Mouse (Mus musculus): ENCODE data around the gene Tk1. TPM values are rescaled to one million over a fixed set of nuclear protein-coding genes. Genes with fewer than 3 reads are reported as not detected.
"Not testable (repeated sequence)": the region's sequence is repeated elsewhere in the genome, so short reads cannot be mapped to it uniquely, and the experiment has no call there.

The Tk1 gene
- total RNA-seq, 2 experiments from 2014 or later = 1.3 to 1.4 TPM

- intact Hi-C loops (cut with DNase I) = no loop called here
- DNase-seq (ENCODE audit: low spot score in 2 of 2) = no peak
Observed at GRCm38 (mm10) chr11:117827386-117827785, 1.5 kb upstream of the Tk1 start.

- intact Hi-C loops (cut with DNase I) = no loop called here
Observed at GRCm38 (mm10) chr11:117826916-117827315, 1.0 kb upstream of the Tk1 start.

GRCm38 (mm10) chr11:117826164-117826563 is 272 bp upstream of the Tk1 start:
- DNase-seq (ENCODE audit: low spot score in 2 of 2) = no peak
- intact Hi-C loops (cut with DNase I) = no loop called here

More at GRCm38 (mm10) chr11:117826916-117827315, 1.0 kb upstream of the Tk1 start:
- no peak for DNase-seq (ENCODE audit: low spot score in 2 of 2)

- DNase-seq (ENCODE audit: low spot score in 2 of 2) = peak; percentile 88
- intact Hi-C loops (cut with DNase I) = loop anchor here (2.0 to 5.0 kb wide), 5 partner anchors 34 to 457 kb away; no protein-coding TSS in a partner anchor
Observed at GRCm38 (mm10) chr11:117824060-117824969, 1.6 kb downstream of the Tk1 start.

GRCm38 (mm10) chr11:117823411-117823810 is 2.5 kb downstream of the Tk1 start:
- DNase-seq (ENCODE audit: low spot score in 2 of 2) = no peak
- intact Hi-C loops (cut with DNase I) = loop anchor here (5.0 kb wide), 4 partner anchors 71 to 456 kb away; no protein-coding TSS in a partner anchor

GRCm38 (mm10) chr11:117822728-117823241 is 3.1 kb downstream of the Tk1 start:
- intact Hi-C loops (cut with DNase I) = loop anchor here (5.0 kb wide), 4 partner anchors 70 to 455 kb away; no protein-coding TSS in a partner anchor
- no peak for DNase-seq (ENCODE audit: low spot score in 2 of 2)

GRCm38 (mm10) chr11:117821868-117822267 is 4.0 kb downstream of the Tk1 start:
- no peak for DNase-seq (ENCODE audit: low spot score in 2 of 2)
- intact Hi-C loops (cut with DNase I) = loop anchor here (5.0 kb wide), 4 partner anchors 70 to 455 kb away; no protein-coding TSS in a partner anchor

- intact Hi-C loops (cut with DNase I) = loop anchor here (5.0 kb wide), 4 partner anchors 68 to 453 kb away; no protein-coding TSS in a partner anchor
- DNase-seq (ENCODE audit: low spot score in 2 of 2) = no peak
Observed at GRCm38 (mm10) chr11:117820173-117820572, 5.7 kb downstream of the Tk1 start.

GRCm38 (mm10) chr11:117819095-117819494 is 6.8 kb downstream of the Tk1 start:
- no peak for DNase-seq (ENCODE audit: low spot score in 2 of 2)
- intact Hi-C loops (cut with DNase I) = no loop called here

GRCm38 (mm10) chr11:117816389-117816996 is 9.4 kb downstream of the Tk1 start:
- intact Hi-C loops (cut with DNase I) = no loop called here
- DNase-seq (ENCODE audit: low spot score in 2 of 2) = no peak

- not testable (repeated sequence) for DNase-seq (ENCODE audit: low spot score in 2 of 2)
Observed at GRCm38 (mm10) chr11:117815850-117816249, 10.0 kb downstream of the Tk1 start.

GRCm38 (mm10) chr11:117814704-117815366 is 11.1 kb downstream of the Tk1 start:
- intact Hi-C loops (cut with DNase I) = no loop called here
- DNase-seq (ENCODE audit: low spot score in 2 of 2) = no peak

More at GRCm38 (mm10) chr11:117815850-117816249, 10.0 kb downstream of the Tk1 start:
- intact Hi-C loops (cut with DNase I) = not testable (repeated sequence)

- no peak for DNase-seq (ENCODE audit: low spot score in 2 of 2)
- intact Hi-C loops (cut with DNase I) = no loop called here
Observed at GRCm38 (mm10) chr11:117813867-117814266, 12.0 kb downstream of the Tk1 start.

GRCm38 (mm10) chr11:117810401-117811046 is 15.4 kb downstream of the Tk1 start:
- peak; percentile 62 to 78 for DNase-seq (ENCODE audit: low spot score in 2 of 2)

GRCm38 (mm10) chr11:117809407-117810311 is 16.2 kb downstream of the Tk1 start, which contains the start of the genes Gm20708 and Syngr2:
TSS of gene Gm20708 (plus strand) at chr11:117809668.
TSS of gene Syngr2 (plus strand) at chr11:117809668.
- peak in 1 of 2 experiments; percentile 49 for DNase-seq (ENCODE audit: low spot score in 2 of 2)
- intact Hi-C loops (cut with DNase I) = no loop called here

More at GRCm38 (mm10) chr11:117810401-117811046, 15.4 kb downstream of the Tk1 start:
- intact Hi-C loops (cut with DNase I) = no loop called here

GRCm38 (mm10) chr11:117806781-117807180 is 19.1 kb downstream of the Tk1 start:
- intact Hi-C loops (cut with DNase I) = no loop called here
- no peak for DNase-seq (ENCODE audit: low spot score in 2 of 2)

GRCm38 (mm10) chr11:117803166-117803688 is 22.7 kb downstream of the Tk1 start:
- intact Hi-C loops (cut with DNase I) = no loop called here
- DNase-seq (ENCODE audit: low spot score in 2 of 2) = no peak

Measured in left cerebral cortex, postnatal 14 days (tissue).